Mouse (Mus musculus) E14TG2a.4 (cell line): Measurements from ENCODE around the gene Plekhm2.

Experiments used
- CTCF ChIP-seq: conservative IDR thresholded peaks from 2 replicates; pipeline ENCODE4 v1.5.1; 2014; ENCODE audit warnings: low read length
- NANOG ChIP-seq: IDR thresholded peaks from 2 replicates; pipeline ENCODE4 v1.6.1; 2014; ENCODE audit warnings: borderline replicate concordance, low read length, mixed read lengths
- POU5F1 ChIP-seq: IDR thresholded peaks from 2 replicates; pipeline ENCODE4 v1.6.1; 2014; ENCODE audit warnings: low read length, borderline replicate concordance

DNA sequence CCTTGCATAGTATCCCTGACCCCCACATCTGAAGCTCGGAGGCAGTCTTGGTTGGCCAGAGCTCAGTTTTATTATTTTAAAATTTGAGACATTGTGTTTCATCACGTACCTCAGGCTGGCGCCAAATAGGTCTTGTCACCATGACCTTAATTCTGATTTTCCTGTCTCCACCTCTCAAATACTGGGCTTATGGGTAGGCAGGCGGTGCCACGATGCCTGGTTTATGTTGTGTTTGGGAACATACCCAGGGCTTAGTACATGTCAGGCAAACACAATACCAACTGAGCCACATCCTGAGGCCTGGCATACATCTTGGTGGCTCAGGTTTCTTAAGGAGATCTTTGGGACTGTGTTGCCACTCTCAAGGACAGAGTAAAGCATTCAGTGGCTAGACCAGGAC lies 42.1 kb downstream of the Plekhm2 start:
- TF ChIP-seq CTCF, result no peak
- TF ChIP-seq POU5F1, result no peak
- TF ChIP-seq NANOG, result no peak
